Mouse (Mus musculus) embryonic facial prominence, embryonic 15.5 days (tissue): Measurements from ENCODE around the gene Ncln. TPM values are rescaled to one million over a fixed set of nuclear protein-coding genes. Genes with fewer than 3 reads are reported as not detected.

ENCODE experiments used
- ATAC-seq: fragments of 200-750 bp; cut with Nextera tagmentation; 2 replicates; pipeline ENCODE4 v1.8.0; 2017; ENCODE audit warnings: low read depth, moderate TSS enrichment; ENCODE audit not compliant: insufficient number of reproducible peaks, low FRiP score, low TSS enrichment
- H3K27ac ChIP-seq: fragments of 300-500 bp; sonication (generic); replicated peaks from 2 replicates; pipeline ENCODE4 v1.5.1; 2015; ENCODE audit warnings: mild to moderate bottlenecking, inconsistent platforms
- H3K27me3 ChIP-seq: fragments of 300-500 bp; sonication (generic); 2 replicates; pipeline ENCODE4 v1.6.1; 2015; ENCODE audit warnings: inconsistent platforms
- H3K36me3 ChIP-seq: fragments of 300-500 bp; sonication (generic); 2 replicates; pipeline ENCODE4 v1.6.1; 2015; ENCODE audit warnings: mild to moderate bottlenecking, inconsistent platforms
- H3K4me1 ChIP-seq: fragments of 300-500 bp; sonication (generic); 2 replicates; pipeline ENCODE4 v1.6.1; 2015; ENCODE audit warnings: inconsistent platforms
- H3K4me2 ChIP-seq: fragments of 300-500 bp; sonication (generic); replicated peaks from 2 replicates; pipeline ENCODE4 v1.6.1; 2015; ENCODE audit warnings: mild to moderate bottlenecking, inconsistent platforms
- H3K4me3 ChIP-seq: fragments of 300-500 bp; sonication (generic); replicated peaks from 2 replicates; pipeline ENCODE4 v1.5.1; 2015; ENCODE audit warnings: mild to moderate bottlenecking, inconsistent platforms
- H3K9ac ChIP-seq: fragments of 300-500 bp; sonication (generic); 2 replicates; pipeline ENCODE4 v1.6.1; 2015; ENCODE audit warnings: inconsistent platforms
- H3K9me3 ChIP-seq: fragments of 300-500 bp; sonication (generic); replicated peaks from 2 replicates; pipeline ENCODE4 v1.6.1; 2016; ENCODE audit warnings: inconsistent platforms
- WGBS: fragments of 180-500 bp; shearing (Covaris S2); methylation state at CpG from one replicate; pipeline ENCODE4 v1.1.7; 2015; 5-methylcytosine and 5-hydroxymethylcytosine counted together
- polyA plus RNA-seq: library from polyadenylated mRNA; unstranded; fragments of >200 nt; fragmentation: Nextera tagmentation; extraction: Ambion mirVana; gene quantifications from 2 replicates; pipeline ENCODE4 v1.2.1, GENCODE M21; 2015

Ncln gene
- polyA plus RNA-seq, 1 experiment from 2014 or later: 89.1 TPM

- Histone ChIP-seq H3K4me1 (peaks cover 27% of the 10 kb centered on the region), H3K36me3 (peaks cover 12% of the 10 kb centered on the region), H3K4me3 (no peak overlapping the region), H3K9me3 (no peaks in the 10 kb centered on the region), H3K9ac (no peak overlapping the region), H3K27me3 (no peaks in the 10 kb centered on the region), H3K27ac (no peak overlapping the region), H3K4me2 (no peak overlapping the region)
- no peak for ATAC-seq
- WGBS: 83% methylated on average over 17 of the region's 17 CpGs
These were observed 1.4 kb upstream of the Ncln start for GRCm38 (mm10) chr10:81497401-81498270.

- Histone ChIP-seq H3K36me3 (peaks cover 18% of the 10 kb centered on the region), H3K27me3 (no peaks in the 10 kb centered on the region), H3K4me1 (peaks cover 25% of the 10 kb centered on the region), H3K27ac (peak overlapping the region; percentile 81; the same call in 1 of the 2 replicates), H3K9me3 (no peaks in the 10 kb centered on the region), H3K4me2 (peak overlapping the region; percentile 41), H3K4me3 (peak overlapping the region; percentile 74), H3K9ac (peak overlapping the region; percentile 37; the same call in 1 of the 2 replicates)
- 30% methylated on average over 4 of the region's 4 CpGs for WGBS
- no peak for ATAC-seq
These were observed 777 bp upstream of the Ncln start for GRCm38 (mm10) chr10:81496969-81497368.

- H3K9me3 ChIP-seq: no peaks in the 10 kb centered on the region
- peak overlapping the region; percentile 96 for H3K4me2 ChIP-seq
- peak overlapping the region; percentile 81 for H3K9ac ChIP-seq
- peak overlapping the region; percentile 31; the same call in 1 of the 2 replicates for H3K27ac ChIP-seq
- H3K36me3 ChIP-seq: peaks cover 31% of the 10 kb centered on the region
- H3K4me1 ChIP-seq: peaks cover 25% of the 10 kb centered on the region
- peak overlapping the region; percentile 74 for H3K4me3 ChIP-seq
- H3K27me3 ChIP-seq: no peaks in the 10 kb centered on the region
- WGBS: 2% methylated on average over 41 of the region's 41 CpGs
- peak; percentile 13 for ATAC-seq
These were observed 452 bp downstream of the Ncln start for GRCm38 (mm10) chr10:81495616-81496263.

- Histone ChIP-seq H3K36me3 (peaks cover 37% of the 10 kb centered on the region), H3K27ac (no peak overlapping the region; the same call in 1 of the 2 replicates), H3K4me1 (peaks cover 25% of the 10 kb centered on the region), H3K9me3 (no peaks in the 10 kb centered on the region), H3K4me2 (peak overlapping the region; percentile 96), H3K4me3 (peak overlapping the region; percentile 74), H3K9ac (peak overlapping the region; percentile 81), H3K27me3 (no peaks in the 10 kb centered on the region)
- WGBS: 76% methylated on average over 6 of the region's 6 CpGs
- ATAC-seq: no peak
These were observed 1.0 kb downstream of the Ncln start for GRCm38 (mm10) chr10:81495151-81495550.

GRCm38 (mm10) chr10:81494260-81495041, 1.7 kb downstream of the Ncln start:
- Histone ChIP-seq H3K9me3 (no peaks in the 10 kb centered on the region), H3K36me3 (peaks cover 44% of the 10 kb centered on the region), H3K27me3 (no peaks in the 10 kb centered on the region), H3K4me1 (peaks cover 25% of the 10 kb centered on the region), H3K4me3 (peak overlapping the region; percentile 74), H3K27ac (no peak overlapping the region), H3K4me2 (peak overlapping the region; percentile 96), H3K9ac (no peak overlapping the region)
- no peak for ATAC-seq
- WGBS: 85% methylated on average over 11 of the region's 11 CpGs

- no peak overlapping the region for H3K9ac ChIP-seq
- peaks cover 50% of the 10 kb centered on the region for H3K36me3 ChIP-seq
- no peaks in the 10 kb centered on the region for H3K9me3 ChIP-seq
- no peak overlapping the region for H3K4me2 ChIP-seq
- no peak overlapping the region for H3K27ac ChIP-seq
- H3K27me3 ChIP-seq: no peaks in the 10 kb centered on the region
- ATAC-seq: no peak
- 83% methylated on average over 8 of the region's 8 CpGs for WGBS
- H3K4me3 ChIP-seq: no peak overlapping the region
- peaks cover 25% of the 10 kb centered on the region for H3K4me1 ChIP-seq
These were observed 2.5 kb downstream of the Ncln start for GRCm38 (mm10) chr10:81493601-81494220.

- Histone ChIP-seq H3K27ac (no peak overlapping the region), H3K4me3 (no peak overlapping the region), H3K36me3 (peaks cover 60% of the 10 kb centered on the region), H3K9ac (no peak overlapping the region), H3K9me3 (no peaks in the 10 kb centered on the region), H3K4me2 (no peak overlapping the region), H3K27me3 (no peaks in the 10 kb centered on the region), H3K4me1 (peaks cover 25% of the 10 kb centered on the region)
- 73% methylated on average over 11 of the region's 11 CpGs for WGBS
- no peak for ATAC-seq
These were observed 3.5 kb downstream of the Ncln start for GRCm38 (mm10) chr10:81492606-81493240.

GRCm38 (mm10) chr10:81491018-81491417, 5.2 kb downstream of the Ncln start:
- no peak for ATAC-seq
- 84% methylated on average over 9 of the region's 9 CpGs for WGBS
- Histone ChIP-seq H3K4me1 (peaks cover 20% of the 10 kb centered on the region), H3K4me2 (no peak overlapping the region), H3K4me3 (no peak overlapping the region), H3K9ac (no peak overlapping the region), H3K9me3 (no peaks in the 10 kb centered on the region), H3K36me3 (peaks cover 77% of the 10 kb centered on the region), H3K27ac (no peak overlapping the region), H3K27me3 (no peaks in the 10 kb centered on the region)

GRCm38 (mm10) chr10:81489941-81490340, 6.3 kb downstream of the Ncln start:
- 84% methylated on average over 14 of the region's 14 CpGs for WGBS
- Histone ChIP-seq H3K4me2 (no peak overlapping the region), H3K4me1 (peaks cover 13% of the 10 kb centered on the region), H3K4me3 (no peak overlapping the region), H3K36me3 (peaks cover 78% of the 10 kb centered on the region), H3K27me3 (no peaks in the 10 kb centered on the region), H3K27ac (no peak overlapping the region), H3K9me3 (no peaks in the 10 kb centered on the region), H3K9ac (no peak overlapping the region)
- no peak for ATAC-seq

- no peaks in the 10 kb centered on the region for H3K27me3 ChIP-seq
- WGBS: 85% methylated on average over 11 of the region's 11 CpGs
- no peak overlapping the region for H3K4me2 ChIP-seq
- ATAC-seq: no peak
- H3K9ac ChIP-seq: no peak overlapping the region
- H3K36me3 ChIP-seq: peaks cover 71% of the 10 kb centered on the region
- no peak overlapping the region for H3K27ac ChIP-seq
- no peak overlapping the region for H3K4me3 ChIP-seq
- H3K9me3 ChIP-seq: no peaks in the 10 kb centered on the region
- no peaks in the 10 kb centered on the region for H3K4me1 ChIP-seq
These were observed 8.1 kb downstream of the Ncln start for GRCm38 (mm10) chr10:81488081-81488480.
